Mouse (Mus musculus) brain, adult 2 months (tissue): ENCODE measurements at regions not wholly inside any gene's neighbourhood (a gene's known extent, or its start where the extent isn't known, plus 50 kb on each side); places are given as distances from the start of the nearest gene placed in this dataset.
A peak's percentile ranks its signal among the peaks of the same experiment; 100 is the strongest.

Source experiments
- DNase-seq: peaks from one replicate; pipeline ENCODE4 v3.0.0; 2011; ENCODE audit warnings: low read depth, low spot score

DNA sequence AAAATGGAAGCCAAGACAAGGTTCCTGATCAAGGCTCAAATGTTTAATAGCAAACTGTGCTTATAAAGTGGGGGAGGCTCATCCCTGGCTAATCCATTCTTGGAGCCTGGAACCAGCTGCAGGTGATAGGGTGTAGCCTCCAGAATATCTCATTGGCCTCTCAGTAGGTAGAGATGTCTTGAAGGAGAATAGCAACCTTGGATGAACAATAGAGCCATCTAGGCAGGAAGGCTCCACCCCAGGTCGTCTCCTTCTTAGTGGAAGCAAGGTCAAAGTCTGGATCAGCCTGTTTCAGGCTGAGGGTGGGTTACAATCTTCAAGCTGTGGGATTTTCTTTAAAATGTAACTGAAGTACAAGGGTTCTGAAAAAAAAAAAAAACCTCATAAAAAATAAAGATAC, 63.9 kb upstream of the Esp8 start:
- no peak for DNase-seq

DNA sequence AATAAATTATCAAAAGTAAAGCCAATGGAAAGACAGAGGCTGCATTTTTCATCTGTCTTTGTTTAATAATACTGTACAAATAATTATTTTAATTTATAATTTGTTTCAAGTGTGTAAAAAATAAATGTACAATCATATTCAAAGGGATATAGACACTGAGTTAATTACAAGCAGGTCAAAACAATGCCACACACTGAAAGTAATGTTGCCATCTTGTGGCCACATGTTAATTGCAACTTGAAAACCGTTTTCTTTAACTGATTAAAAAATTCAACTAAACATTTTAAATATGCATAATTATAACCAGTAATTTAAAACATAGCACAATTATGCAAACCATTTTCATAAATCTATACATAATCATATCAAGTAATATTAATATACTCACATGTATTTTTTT, 89.4 kb upstream of the Esp8 start:
- DNase-seq = peak; percentile 3

DNA sequence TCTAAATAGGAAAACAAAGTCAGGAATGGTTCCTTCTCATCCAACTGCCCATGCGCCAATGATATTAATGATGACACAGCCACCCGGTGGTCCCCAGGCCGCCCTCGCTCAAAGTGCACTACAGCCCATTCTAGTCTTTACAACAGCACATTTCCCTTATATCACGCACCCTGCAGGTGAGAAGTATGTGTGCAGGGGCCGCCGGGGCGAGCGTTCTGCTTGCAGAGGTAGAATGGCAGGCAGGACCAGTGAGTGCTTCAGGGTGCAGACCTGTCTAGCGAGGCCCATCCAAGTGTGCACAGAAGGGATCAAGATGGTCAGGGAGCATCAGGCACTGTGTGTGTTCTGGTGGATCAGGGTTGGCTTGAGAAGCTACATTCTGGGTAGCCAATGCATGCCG, 99.6 kb upstream of the Crisp1 start:
- no peak for DNase-seq

DNA sequence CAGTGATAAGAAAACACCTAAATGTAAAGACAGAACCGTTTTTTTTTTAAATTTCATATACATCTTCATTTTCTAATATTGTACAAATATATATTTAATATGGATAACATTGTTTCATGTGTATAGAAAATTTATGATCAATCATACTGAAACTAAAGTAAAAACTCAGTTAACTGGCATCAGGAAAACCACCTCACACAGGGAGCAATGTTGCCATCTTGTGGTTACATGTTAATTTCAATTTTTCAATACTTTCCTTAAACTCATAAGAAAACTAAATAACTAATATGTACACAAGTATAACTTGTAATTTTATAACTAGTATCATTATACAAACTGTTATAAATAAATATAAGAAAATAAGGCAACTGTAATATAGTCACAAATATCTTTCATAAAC, 65.6 kb upstream of the Crisp1 start:
- no peak for DNase-seq

DNA sequence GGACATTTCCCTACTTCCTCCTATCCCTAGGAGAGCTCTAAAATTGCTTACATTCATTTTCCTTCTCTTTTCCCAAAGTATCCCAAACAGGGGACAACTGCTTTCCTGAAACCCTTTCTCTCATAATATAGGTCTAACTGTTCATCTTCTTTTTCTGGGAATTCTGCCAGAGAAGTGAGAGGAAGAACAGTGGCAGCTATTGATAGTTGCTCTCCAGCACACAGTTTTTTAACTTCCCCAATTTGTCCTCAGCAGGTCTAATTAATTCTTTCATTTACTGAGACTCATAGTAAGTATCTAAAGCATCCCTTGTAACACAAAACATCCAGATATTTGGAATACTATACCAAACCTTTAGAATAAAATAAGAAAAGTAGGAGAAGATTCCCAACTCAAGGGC, 53.7 kb upstream of the Crisp1 start:
- DNase-seq = no peak
